Mouse (Mus musculus): ENCODE measurements around the gene Sh3glb1.

The Sh3glb1 gene

DNA sequence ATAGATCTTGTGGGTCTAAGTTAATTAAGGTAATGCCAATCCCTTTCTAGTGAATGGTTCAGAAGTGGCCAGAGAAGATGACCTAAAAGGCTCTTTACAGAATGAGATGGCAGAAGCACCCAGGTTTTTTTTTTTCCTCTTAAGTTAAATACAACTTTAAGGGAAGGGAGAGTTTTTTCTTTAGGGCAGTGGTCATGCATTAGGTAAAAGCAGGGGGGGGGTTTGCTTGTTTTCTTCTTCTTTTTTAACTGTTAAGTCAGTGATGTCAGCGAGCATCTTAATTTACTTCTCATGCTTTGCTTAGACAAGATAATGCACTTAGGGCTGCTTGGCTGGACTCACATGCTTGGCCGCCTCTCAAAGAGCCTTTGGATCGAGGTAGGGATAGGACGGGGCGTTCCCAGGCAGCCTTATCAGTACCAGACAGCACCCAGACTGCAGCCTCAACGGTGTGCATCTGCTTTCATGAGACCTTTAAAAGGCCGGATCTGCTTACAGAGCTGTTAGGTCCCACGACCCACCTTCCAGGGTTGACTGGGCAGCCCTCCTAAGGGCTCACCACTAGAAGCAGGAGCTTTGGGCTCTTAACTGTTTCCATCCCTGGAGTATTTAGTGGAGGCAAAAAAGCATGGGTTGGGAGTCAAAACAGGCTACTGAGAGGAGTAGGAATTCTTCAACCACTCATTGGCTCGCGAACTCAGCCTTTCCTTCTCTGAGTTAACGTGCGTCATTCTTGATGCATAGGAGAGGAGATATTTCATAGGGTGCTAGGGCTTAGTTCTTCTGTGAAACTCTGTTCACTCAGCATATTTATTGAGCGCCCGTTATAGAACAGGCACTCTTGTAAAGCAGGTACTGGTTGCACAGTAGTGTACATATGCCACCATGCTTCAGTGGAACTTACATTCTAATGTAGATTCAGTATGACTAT is 49.9 kb downstream of the Sh3glb1 start:
- 79% methylated on average over 14 of the region's 14 CpGs for WGBS

GRCm38 (mm10) chr3:144669457-144669864 is 50.7 kb downstream of the Sh3glb1 start:
- WGBS, result 50% methylated on average over 11 of the region's 11 CpGs

DNA sequence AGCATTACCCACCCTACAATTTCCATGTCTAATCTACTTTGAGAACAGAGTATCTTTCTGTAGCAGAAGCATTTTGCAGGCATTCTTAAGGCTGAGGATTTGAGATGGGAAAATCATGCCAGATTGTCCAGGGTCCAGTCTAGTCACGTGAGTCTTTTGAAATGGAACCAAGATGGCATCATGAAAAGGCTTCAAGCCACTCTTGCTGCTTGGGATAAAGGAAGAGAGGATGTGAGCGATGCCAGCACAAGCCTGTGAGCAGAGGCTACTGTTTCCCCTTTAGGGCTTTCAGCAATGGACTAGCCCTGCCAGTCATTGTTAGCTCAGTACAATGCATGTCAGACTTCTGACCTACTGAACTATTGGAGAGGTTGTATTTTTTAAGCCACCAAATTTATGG is 51.2 kb downstream of the Sh3glb1 start:
- 59% methylated on average over 2 of the region's 2 CpGs for WGBS

- 90% methylated on average over 9 of the region's 9 CpGs for WGBS
These were observed 52.1 kb downstream of the Sh3glb1 start for GRCm38 (mm10) chr3:144668039-144668438.

- 63% methylated on average over 22 of the region's 22 CpGs for WGBS
These were observed 55.5 kb downstream of the Sh3glb1 start for GRCm38 (mm10) chr3:144664363-144665299.

DNA sequence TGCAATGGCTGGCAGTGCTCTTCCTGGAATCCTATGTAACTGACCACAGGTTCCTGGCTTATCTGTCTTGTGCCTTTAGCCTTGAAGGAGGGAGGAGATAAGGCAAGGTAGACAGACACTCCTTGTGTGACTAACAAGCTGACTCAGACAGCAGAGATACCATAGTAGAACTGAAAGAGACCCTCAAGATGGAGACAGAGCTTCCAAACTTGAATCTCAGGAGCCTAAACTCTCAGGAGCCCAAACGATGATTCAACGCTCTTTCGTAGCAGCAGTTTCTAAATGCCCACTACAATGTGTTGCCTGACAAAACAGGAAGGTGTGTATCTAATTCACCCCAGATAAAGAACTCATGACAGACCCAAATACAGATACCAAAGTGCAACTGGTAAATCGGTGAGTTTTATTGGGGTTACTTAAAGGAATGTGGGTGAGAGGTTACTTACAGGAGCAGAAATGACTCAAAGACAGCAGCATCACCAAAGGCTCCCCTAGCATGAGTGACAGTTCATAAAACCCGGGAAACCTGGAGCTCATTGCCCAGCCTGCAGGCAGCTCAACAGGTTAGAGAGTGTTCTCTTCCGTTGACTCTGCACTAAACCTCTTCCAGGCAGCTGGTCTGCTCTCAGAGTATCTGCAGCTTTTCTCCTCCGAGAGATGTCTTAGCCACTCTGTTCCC is 56.6 kb downstream of the Sh3glb1 start:
- 96% methylated on average over 7 of the region's 7 CpGs for WGBS

DNA sequence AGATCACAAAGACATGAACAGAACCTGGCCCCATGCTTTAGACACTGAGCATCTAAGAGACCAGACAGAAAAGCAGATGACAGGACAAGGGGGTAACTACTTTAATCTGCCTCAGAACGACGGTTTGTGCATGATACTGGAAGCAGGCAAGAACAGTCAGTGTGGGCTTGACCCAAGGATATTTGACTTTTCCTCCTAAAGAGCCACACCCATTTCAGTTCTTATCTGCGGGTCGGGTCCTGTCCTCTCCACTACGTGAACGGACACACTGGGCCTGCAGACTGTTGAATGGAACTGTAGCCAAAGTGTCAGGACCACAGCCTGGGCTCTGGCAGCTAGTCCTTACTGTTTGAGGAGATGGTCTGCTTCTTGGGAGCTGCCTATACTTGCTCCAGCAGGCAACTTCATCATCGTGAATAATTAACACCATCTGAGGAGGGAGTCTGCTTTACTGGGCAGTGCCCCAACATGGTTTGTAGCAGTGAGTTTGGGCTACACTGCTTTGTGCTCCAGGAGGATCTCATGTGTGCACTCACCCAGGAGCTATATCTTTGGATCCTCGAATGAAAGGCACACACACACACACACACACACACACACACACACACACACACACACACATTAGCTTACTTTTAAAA is 57.8 kb downstream of the Sh3glb1 start:
- WGBS, result 79% methylated on average over 8 of the region's 8 CpGs

- 97% methylated on average over 3 of the region's 3 CpGs for WGBS
These were observed 58.7 kb downstream of the Sh3glb1 start for GRCm38 (mm10) chr3:144661439-144661838.

DNA sequence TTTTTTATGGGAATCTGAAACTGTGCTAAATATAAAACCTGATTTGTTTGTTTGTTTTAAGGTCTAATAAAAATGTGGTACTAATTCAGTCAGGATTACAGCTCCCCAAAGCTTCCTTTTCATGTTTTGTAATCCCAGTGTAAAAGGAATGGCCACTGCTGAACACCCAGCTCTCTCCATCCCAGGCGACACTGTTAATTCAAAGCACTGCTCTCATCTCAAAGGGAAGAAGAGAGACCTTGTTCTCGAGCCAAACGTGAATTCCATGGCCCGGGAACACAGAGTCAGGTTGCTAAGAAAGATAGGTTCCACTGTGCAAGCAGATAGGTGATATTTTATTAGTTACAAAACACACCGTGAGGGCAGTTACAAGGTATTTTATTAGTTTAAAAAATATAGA is 75.9 kb downstream of the Sh3glb1 start:
- 42% methylated on average over 5 of the region's 5 CpGs for WGBS

- WGBS, result 32% methylated on average over 2 of the region's 2 CpGs
These were observed 76.7 kb downstream of the Sh3glb1 start for GRCm38 (mm10) chr3:144643301-144643871.

- 80% methylated on average over 4 of the region's 4 CpGs for WGBS
These were observed 78.0 kb downstream of the Sh3glb1 start for GRCm38 (mm10) chr3:144642141-144642540.

GRCm38 (mm10) chr3:144639387-144639786 is 80.7 kb downstream of the Sh3glb1 start:
- 67% methylated on average over 3 of the region's 3 CpGs for WGBS

GRCm38 (mm10) chr3:144638110-144638509 is 82.0 kb downstream of the Sh3glb1 start:
- 79% methylated on average over 4 of the region's 4 CpGs for WGBS

DNA sequence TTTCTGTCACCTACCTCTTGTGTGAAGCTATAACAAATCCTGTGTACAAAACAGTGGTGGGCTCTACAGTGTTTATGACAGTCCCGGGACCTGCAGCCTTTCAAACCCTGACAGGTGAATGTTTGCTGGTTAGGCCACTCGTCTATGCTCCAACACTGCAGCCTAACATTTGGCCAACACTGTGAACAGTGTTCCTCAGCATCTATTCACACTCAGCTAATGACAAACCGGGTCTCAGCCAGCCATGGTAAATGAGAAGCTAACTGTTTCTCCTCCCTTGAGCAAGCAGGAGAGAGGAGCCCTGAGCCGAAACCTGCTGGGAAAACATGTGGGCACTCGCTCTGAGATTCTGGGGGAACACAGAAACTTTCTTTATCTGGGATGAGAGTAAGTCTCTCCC is 84.9 kb downstream of the Sh3glb1 start:
- WGBS, result 80% methylated on average over 5 of the region's 5 CpGs

Data from cerebral cortex, adult 2 months (tissue).